Mouse (Mus musculus): ENCODE results near the gene Tmbim1. TPM values are rescaled to one million over a fixed set of nuclear protein-coding genes. Genes with fewer than 3 reads are reported as not detected.

The Tmbim1 gene
- polyA plus RNA-seq, 1 experiment from 2014 or later = 13.4 TPM

GRCm38 (mm10) chr1:74278988-74279387 lies 26.4 kb downstream of the Tmbim1 start:
- H3K9me3 ChIP-seq (replicated peaks) = no peaks in the 10 kb centered on the region
- 89% methylated on average over 11 of the region's 11 CpGs for WGBS

GRCm38 (mm10) chr1:74278538-74278937 lies 26.9 kb downstream of the Tmbim1 start, which contains the start of gene Gpbar1:
Gpbar1 (plus strand) TSS chr1:74278550.
- Histone ChIP-seq H3K4me2 (replicated peaks) (no peak within 1 kb of the TSS), H3K4me1 (peaks cover 11% of the 10 kb centered on the region), H3K4me3 (no peak within 1 kb of the TSS), H3K9ac (no peak within 1 kb of the TSS), H3K27ac (no peak within 1 kb of the TSS), H3K27me3 (no peaks in the 10 kb centered on the region), H3K36me3 (peaks cover 46% of the 10 kb centered on the region), H3K9me3 (replicated peaks) (no peaks in the 10 kb centered on the region)
- ATAC-seq (ENCODE audit: low FRiP score) = no peak
- WGBS = 90% methylated on average over 10 of the region's 10 CpGs

More at GRCm38 (mm10) chr1:74278988-74279387, 26.4 kb downstream of the Tmbim1 start:
- H3K4me1 ChIP-seq = peaks cover 15% of the 10 kb centered on the region
- peaks cover 46% of the 10 kb centered on the region for H3K36me3 ChIP-seq
- H3K27me3 ChIP-seq = no peaks in the 10 kb centered on the region
- no peak overlapping the region for H3K4me3 ChIP-seq
- H3K4me2 ChIP-seq (replicated peaks) = no peak overlapping the region
- no peak overlapping the region for H3K27ac ChIP-seq
- no peak overlapping the region for H3K9ac ChIP-seq
- no peak for ATAC-seq (ENCODE audit: low FRiP score)

GRCm38 (mm10) chr1:74277883-74278537 lies 27.4 kb downstream of the Tmbim1 start:
- Histone ChIP-seq H3K4me1 (peaks cover 6% of the 10 kb centered on the region; the same call in 1 of the 2 replicates), H3K9me3 (replicated peaks) (no peaks in the 10 kb centered on the region), H3K27ac (no peak overlapping the region), H3K36me3 (peaks cover 46% of the 10 kb centered on the region), H3K4me2 (replicated peaks) (no peak overlapping the region), H3K9ac (no peak overlapping the region), H3K27me3 (no peaks in the 10 kb centered on the region), H3K4me3 (no peak overlapping the region)
- ATAC-seq (ENCODE audit: low FRiP score) = no peak
- WGBS = 60% methylated on average over 8 of the region's 8 CpGs

DNA sequence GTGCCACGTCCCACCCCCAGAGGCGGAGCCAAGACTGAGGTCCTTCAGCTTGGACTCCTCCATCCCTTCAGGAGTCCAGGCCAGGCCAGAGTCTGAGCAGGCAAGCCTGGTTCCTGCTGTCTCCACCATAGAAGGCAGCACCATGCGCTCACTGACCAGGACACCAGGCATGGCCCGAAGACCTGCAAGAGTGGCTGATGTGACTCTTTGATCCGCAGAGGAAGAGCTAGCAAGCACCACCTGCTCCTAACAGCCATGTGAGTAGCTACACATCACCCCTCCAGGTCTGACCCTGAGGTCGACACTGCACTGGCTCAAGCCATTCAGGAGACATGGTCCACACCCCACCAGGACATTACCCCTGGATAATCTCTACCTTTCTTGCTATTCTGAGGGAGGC lies 28.4 kb downstream of the Tmbim1 start:
- Histone ChIP-seq H3K9ac (no peak overlapping the region), H3K4me1 (peaks cover 3% of the 10 kb centered on the region; the same call in 1 of the 2 replicates), H3K9me3 (replicated peaks) (no peaks in the 10 kb centered on the region), H3K27me3 (no peaks in the 10 kb centered on the region), H3K27ac (no peak overlapping the region), H3K36me3 (peaks cover 36% of the 10 kb centered on the region), H3K4me3 (no peak overlapping the region), H3K4me2 (replicated peaks) (no peak overlapping the region)
- ATAC-seq (ENCODE audit: low FRiP score) = no peak
- 69% methylated on average over 6 of the region's 6 CpGs for WGBS

DNA sequence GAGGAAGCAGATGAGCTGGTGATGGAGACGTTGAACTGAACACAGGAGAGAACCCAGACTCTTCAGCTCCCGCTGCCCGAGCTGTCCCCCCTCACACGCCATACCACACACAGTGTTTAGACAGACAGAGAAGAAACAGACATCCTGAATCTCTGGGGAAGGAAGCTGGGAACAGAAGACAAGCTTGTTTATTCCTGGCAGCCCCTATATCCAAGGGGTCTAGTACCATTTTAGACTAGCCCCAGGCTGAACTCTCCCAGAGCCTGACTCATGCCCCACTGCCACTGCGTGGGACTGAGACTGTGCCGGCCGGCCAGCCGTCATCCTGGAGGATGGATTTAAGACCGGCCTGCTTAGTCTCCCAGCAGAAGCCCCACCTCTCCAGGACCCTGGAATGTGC lies 30.4 kb downstream of the Tmbim1 start:
- ATAC-seq (ENCODE audit: low FRiP score) = no peak
- 44% methylated on average over 9 of the region's 9 CpGs for WGBS
- H3K9ac ChIP-seq = no peak overlapping the region

GRCm38 (mm10) chr1:74271659-74272058 lies 33.8 kb downstream of the Tmbim1 start:
- H3K4me1 ChIP-seq = no peaks in the 10 kb centered on the region; the same call in 1 of the 2 replicates
- no peak for ATAC-seq (ENCODE audit: low FRiP score)
- H3K9me3 ChIP-seq (replicated peaks) = no peaks in the 10 kb centered on the region
- H3K27ac ChIP-seq = no peak overlapping the region
- peaks cover 22% of the 10 kb centered on the region for H3K36me3 ChIP-seq
- WGBS = 82% methylated on average over 4 of the region's 4 CpGs
- no peak overlapping the region for H3K9ac ChIP-seq
- no peaks in the 10 kb centered on the region for H3K27me3 ChIP-seq
- no peak overlapping the region for H3K4me3 ChIP-seq
- no peak overlapping the region for H3K4me2 ChIP-seq (replicated peaks)

More for the DNA sequence above, 30.4 kb downstream of the Tmbim1 start:
- Histone ChIP-seq H3K4me2 (replicated peaks) (no peak overlapping the region), H3K27ac (no peak overlapping the region), H3K4me1 (peaks cover 3% of the 10 kb centered on the region; the same call in 1 of the 2 replicates), H3K36me3 (peaks cover 16% of the 10 kb centered on the region), H3K4me3 (no peak overlapping the region), H3K9me3 (replicated peaks) (no peaks in the 10 kb centered on the region), H3K27me3 (no peaks in the 10 kb centered on the region)

GRCm38 (mm10) chr1:74268750-74269149 lies 36.7 kb downstream of the Tmbim1 start:
- Histone ChIP-seq H3K4me1 (no peaks in the 10 kb centered on the region), H3K27me3 (no peaks in the 10 kb centered on the region), H3K9me3 (replicated peaks) (no peaks in the 10 kb centered on the region), H3K36me3 (peaks cover 49% of the 10 kb centered on the region), H3K4me2 (replicated peaks) (no peak overlapping the region), H3K27ac (no peak overlapping the region), H3K9ac (no peak overlapping the region), H3K4me3 (no peak overlapping the region)
- 89% methylated on average over 8 of the region's 8 CpGs for WGBS
- no peak for ATAC-seq (ENCODE audit: low FRiP score)

DNA sequence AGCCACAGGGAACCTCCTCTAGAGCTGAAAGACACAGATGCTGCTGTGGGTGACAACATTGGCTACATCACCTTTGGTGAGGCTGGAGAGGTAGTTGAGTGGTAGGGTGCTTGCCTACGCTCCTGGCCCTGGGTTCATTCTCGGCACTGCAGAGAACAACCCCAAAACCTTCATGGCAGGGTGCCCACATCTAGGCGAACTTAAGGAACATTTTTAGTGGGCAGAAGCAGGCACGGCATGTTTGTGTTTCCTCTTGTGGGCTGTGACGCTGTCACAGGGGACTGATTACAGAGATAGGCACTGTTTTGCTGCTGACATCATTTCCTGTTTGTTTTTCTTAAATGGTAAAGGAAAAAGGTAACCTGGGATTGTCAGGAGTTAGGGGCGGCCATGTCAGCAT lies 42.9 kb downstream of the Tmbim1 start:
- no peaks in the 10 kb centered on the region for H3K27me3 ChIP-seq
- H3K4me2 ChIP-seq (replicated peaks) = no peak overlapping the region
- no peaks in the 10 kb centered on the region for H3K4me1 ChIP-seq
- no peak overlapping the region for H3K27ac ChIP-seq
- peaks cover 82% of the 10 kb centered on the region for H3K36me3 ChIP-seq
- WGBS = 94% methylated on average over 6 of the region's 6 CpGs
- H3K9me3 ChIP-seq (replicated peaks) = no peaks in the 10 kb centered on the region
- H3K4me3 ChIP-seq = no peak overlapping the region
- no peak for ATAC-seq (ENCODE audit: low FRiP score)
- no peak overlapping the region for H3K9ac ChIP-seq

GRCm38 (mm10) chr1:74256782-74257181 lies 48.6 kb downstream of the Tmbim1 start:
- Histone ChIP-seq H3K9me3 (replicated peaks) (no peaks in the 10 kb centered on the region), H3K36me3 (peaks cover 66% of the 10 kb centered on the region), H3K4me2 (replicated peaks) (no peak overlapping the region), H3K9ac (no peak overlapping the region), H3K27me3 (no peaks in the 10 kb centered on the region), H3K4me3 (no peak overlapping the region), H3K4me1 (no peaks in the 10 kb centered on the region), H3K27ac (no peak overlapping the region)
- WGBS = 83% methylated on average over 4 of the region's 4 CpGs
- ATAC-seq (ENCODE audit: low FRiP score) = no peak

GRCm38 (mm10) chr1:74255704-74256345 lies 49.6 kb downstream of the Tmbim1 start:
- H3K27me3 ChIP-seq = no peaks in the 10 kb centered on the region
- H3K4me2 ChIP-seq (replicated peaks) = no peak overlapping the region
- peaks cover 71% of the 10 kb centered on the region for H3K36me3 ChIP-seq
- no peaks in the 10 kb centered on the region for H3K4me1 ChIP-seq
- no peak overlapping the region for H3K9ac ChIP-seq
- H3K9me3 ChIP-seq (replicated peaks) = no peaks in the 10 kb centered on the region
- no peak overlapping the region for H3K4me3 ChIP-seq
- no peak overlapping the region for H3K27ac ChIP-seq
- 98% methylated on average over 8 of the region's 8 CpGs for WGBS
- ATAC-seq (ENCODE audit: low FRiP score) = no peak

DNA sequence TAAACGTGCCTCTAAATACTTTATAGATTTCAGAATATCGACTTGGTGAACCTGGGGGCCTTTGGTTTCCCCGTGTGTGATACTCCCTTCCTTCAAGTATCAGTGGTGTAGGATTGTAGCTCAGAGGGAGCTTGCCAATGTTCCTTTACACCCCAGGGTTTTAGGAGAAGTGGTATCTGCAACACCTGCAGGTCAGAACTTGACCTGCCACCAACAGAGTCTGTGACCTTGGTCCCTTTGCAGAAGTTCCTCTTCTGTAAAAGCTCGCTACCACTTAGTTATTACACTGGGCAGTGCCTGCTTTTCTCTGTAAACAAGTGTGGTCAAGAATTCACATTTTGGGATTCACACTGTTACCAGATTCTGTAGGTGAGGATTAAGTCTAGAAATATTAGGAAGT lies 55.3 kb downstream of the Tmbim1 start:
- no peak for ATAC-seq (ENCODE audit: low FRiP score)
- Histone ChIP-seq H3K27me3 (no peaks in the 10 kb centered on the region), H3K36me3 (peaks cover 49% of the 10 kb centered on the region), H3K9me3 (replicated peaks) (no peaks in the 10 kb centered on the region), H3K9ac (no peak overlapping the region), H3K27ac (no peak overlapping the region), H3K4me3 (no peak overlapping the region), H3K4me1 (no peaks in the 10 kb centered on the region), H3K4me2 (replicated peaks) (no peak overlapping the region)
- WGBS = 93% methylated on average over 4 of the region's 4 CpGs

GRCm38 (mm10) chr1:74249331-74249980 lies 56.0 kb downstream of the Tmbim1 start:
- no peaks in the 10 kb centered on the region for H3K4me1 ChIP-seq
- 80% methylated on average over 5 of the region's 5 CpGs for WGBS
- no peak for ATAC-seq (ENCODE audit: low FRiP score)
- H3K4me3 ChIP-seq = no peak overlapping the region
- no peaks in the 10 kb centered on the region for H3K9me3 ChIP-seq (replicated peaks)
- peaks cover 45% of the 10 kb centered on the region for H3K36me3 ChIP-seq
- H3K9ac ChIP-seq = no peak overlapping the region
- H3K4me2 ChIP-seq (replicated peaks) = no peak overlapping the region
- no peaks in the 10 kb centered on the region for H3K27me3 ChIP-seq
- H3K27ac ChIP-seq = no peak overlapping the region

All from hindbrain, embryonic 12.5 days (tissue).